Mouse (Mus musculus) forebrain, embryonic 11.5 days (tissue): ENCODE measurements around the gene Stard10. TPM values are rescaled to one million over a fixed set of nuclear protein-coding genes. Genes with fewer than 3 reads are reported as not detected.

ENCODE experiments used
- ATAC-seq: fragments of 200-750 bp; cut with Nextera tagmentation; replicated peaks from 2 replicates; pipeline ENCODE4 v1.8.0; 2017; ENCODE audit warnings: moderate TSS enrichment; ENCODE audit not compliant: low FRiP score
- DNase-seq: peaks from one replicate; pipeline ENCODE4 v3.0.0-alpha.2; 2017; ENCODE audit warnings: low spot score
- H3K27ac ChIP-seq: fragments of 300-500 bp; sonication (generic); 2 replicates; pipeline ENCODE4 v1.5.1; 2014; ENCODE audit warnings: low read depth, low read length
- H3K27me3 ChIP-seq: fragments of 300-500 bp; sonication (generic); 2 replicates; pipeline ENCODE4 v1.6.1; 2014; ENCODE audit warnings: mild to moderate bottlenecking, low read length, mixed read lengths; ENCODE audit not compliant: control insufficient read depth, insufficient read depth
- H3K36me3 ChIP-seq: fragments of 300-500 bp; sonication (generic); 2 replicates; pipeline ENCODE4 v1.6.1; 2014; ENCODE audit warnings: mild to moderate bottlenecking, low read length, moderate library complexity, mixed read lengths; ENCODE audit not compliant: control insufficient read depth, insufficient read depth
- H3K4me1 ChIP-seq: fragments of 300-500 bp; sonication (generic); replicated peaks from 2 replicates; pipeline ENCODE4 v1.6.1; 2014; ENCODE audit warnings: low read length, mixed read lengths; ENCODE audit not compliant: control insufficient read depth, insufficient read depth
- H3K4me2 ChIP-seq: fragments of 300-500 bp; sonication (generic); 2 replicates; pipeline ENCODE4 v1.6.1; 2014; ENCODE audit warnings: low read depth, mild to moderate bottlenecking, low read length, moderate library complexity, mixed read lengths; ENCODE audit not compliant: severe bottlenecking
- H3K4me3 ChIP-seq: fragments of 300-500 bp; sonication (generic); 2 replicates; pipeline ENCODE4 v1.5.1; 2014; ENCODE audit warnings: low read depth, low read length
- H3K9ac ChIP-seq: fragments of 300-500 bp; sonication (generic); 2 replicates; pipeline ENCODE4 v1.6.1; 2014; ENCODE audit warnings: low read length
- H3K9me3 ChIP-seq: fragments of 300-500 bp; sonication (generic); 2 replicates; pipeline ENCODE4 v1.6.1; 2016; ENCODE audit warnings: low read length, mixed read lengths; ENCODE audit not compliant: control insufficient read depth
- WGBS: fragments of 180-500 bp; shearing (Covaris S2); extraction: QIAGEN DNeasy Blood & Tissue Kit; methylation state at CpG from one replicate; pipeline ENCODE4 v1.1.7; 2014; 5-methylcytosine and 5-hydroxymethylcytosine counted together
- polyA plus RNA-seq: library from polyadenylated mRNA; unstranded; fragments of >200 nt; fragmentation: Nextera tagmentation; extraction: Ambion mirVana; gene quantifications from 2 replicates; pipeline ENCODE4 v1.2.1, GENCODE M21; 2014

Stard10 gene
- polyA plus RNA-seq, 1 experiment from 2014 or later, result 6.3 TPM

DNA sequence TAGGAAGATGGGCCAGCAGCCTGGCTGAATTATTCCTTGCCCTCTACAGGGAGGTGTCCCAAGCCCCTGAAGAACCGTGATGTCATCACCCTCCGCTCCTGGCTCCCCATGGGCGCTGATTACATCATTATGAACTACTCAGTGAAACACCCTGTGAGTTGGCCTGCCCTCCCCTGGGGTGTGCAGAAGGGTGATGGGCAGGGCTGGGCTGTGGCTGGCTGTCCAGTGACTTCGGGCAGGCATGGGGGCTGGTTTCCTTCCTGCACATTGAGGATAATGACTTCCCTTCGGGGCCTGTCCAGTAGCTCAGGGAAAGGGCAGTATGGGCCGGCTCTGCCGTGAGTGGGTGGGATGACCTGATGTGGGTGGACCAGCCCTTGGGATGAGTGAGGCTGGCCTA lies 26.2 kb downstream of the Stard10 start:
- Histone ChIP-seq H3K36me3 (no peaks in the 10 kb centered on the region), H3K27ac (no peak overlapping the region), H3K9me3 (no peaks in the 10 kb centered on the region), H3K4me3 (no peak overlapping the region), H3K4me2 (no peak overlapping the region), H3K9ac (no peak overlapping the region), H3K27me3 (no peaks in the 10 kb centered on the region), H3K4me1 (peaks cover 7% of the 10 kb centered on the region; the same call in 1 of the 2 replicates)
- 83% methylated on average over 7 of the region's 7 CpGs for WGBS
- DNase-seq, result no peak
- no peak for ATAC-seq

DNA sequence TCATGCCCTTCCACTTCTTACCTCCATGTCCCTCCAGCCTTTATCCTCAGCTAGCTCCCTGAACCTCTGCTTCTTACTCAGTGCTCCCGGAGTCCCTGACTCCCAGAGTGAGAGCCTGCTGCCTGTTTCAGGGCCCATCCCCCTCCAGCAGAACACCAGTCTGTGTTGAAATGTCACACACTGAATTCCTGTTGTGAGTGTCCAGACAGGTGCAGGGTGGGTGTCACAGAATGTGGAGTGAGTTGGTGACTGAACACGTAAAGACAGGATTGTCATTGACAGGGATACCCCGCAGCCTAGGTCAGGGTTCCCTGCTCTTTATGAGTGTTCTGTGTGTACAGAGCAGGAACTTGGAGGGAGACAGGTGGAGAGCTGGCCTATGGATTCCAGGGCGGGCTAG lies 28.0 kb downstream of the Stard10 start:
- no peak overlapping the region for H3K27ac ChIP-seq
- ATAC-seq, result no peak

DNA sequence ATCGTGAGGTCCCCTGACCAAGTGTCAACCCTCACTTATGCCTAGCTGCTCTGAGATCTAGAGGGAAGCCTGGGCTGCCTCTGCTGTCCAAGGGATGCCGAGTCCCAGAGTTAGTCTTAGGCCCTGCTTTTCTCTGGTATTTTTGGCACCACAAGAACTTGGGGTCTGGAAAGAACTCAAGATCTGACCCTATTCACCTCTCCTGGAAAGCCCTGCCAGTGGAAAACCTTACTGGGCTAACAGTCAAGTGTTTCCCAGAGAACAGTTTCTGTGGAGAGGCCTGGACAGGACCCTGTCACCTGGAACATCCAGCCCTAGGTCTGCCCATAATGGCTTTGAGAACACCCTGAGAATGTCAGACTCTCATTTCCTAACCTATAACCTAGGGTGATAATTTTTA lies 30.1 kb downstream of the Stard10 start:
- DNase-seq (no peak), ATAC-seq (no peak)
- no peak overlapping the region for H3K4me3 ChIP-seq
- H3K4me2 ChIP-seq, result no peak overlapping the region
- WGBS, result 71% methylated on average over 2 of the region's 2 CpGs
- no peaks in the 10 kb centered on the region for H3K9me3 ChIP-seq
- peaks cover 11% of the 10 kb centered on the region; the same call in 1 of the 2 replicates for H3K4me1 ChIP-seq
- no peak overlapping the region for H3K9ac ChIP-seq
- no peak overlapping the region for H3K27ac ChIP-seq
- H3K36me3 ChIP-seq, result no peaks in the 10 kb centered on the region
- peaks cover 8% of the 10 kb centered on the region for H3K27me3 ChIP-seq

More for the DNA sequence above, 28.0 kb downstream of the Stard10 start:
- no peak overlapping the region for H3K4me3 ChIP-seq
- no peak overlapping the region for H3K4me2 ChIP-seq
- H3K36me3 ChIP-seq, result no peaks in the 10 kb centered on the region
- peaks cover 8% of the 10 kb centered on the region for H3K27me3 ChIP-seq
- no peaks in the 10 kb centered on the region for H3K9me3 ChIP-seq
- peaks cover 11% of the 10 kb centered on the region; the same call in 1 of the 2 replicates for H3K4me1 ChIP-seq
- 78% methylated on average over 4 of the region's 4 CpGs for WGBS
- no peak overlapping the region for H3K9ac ChIP-seq
- no peak for DNase-seq

DNA sequence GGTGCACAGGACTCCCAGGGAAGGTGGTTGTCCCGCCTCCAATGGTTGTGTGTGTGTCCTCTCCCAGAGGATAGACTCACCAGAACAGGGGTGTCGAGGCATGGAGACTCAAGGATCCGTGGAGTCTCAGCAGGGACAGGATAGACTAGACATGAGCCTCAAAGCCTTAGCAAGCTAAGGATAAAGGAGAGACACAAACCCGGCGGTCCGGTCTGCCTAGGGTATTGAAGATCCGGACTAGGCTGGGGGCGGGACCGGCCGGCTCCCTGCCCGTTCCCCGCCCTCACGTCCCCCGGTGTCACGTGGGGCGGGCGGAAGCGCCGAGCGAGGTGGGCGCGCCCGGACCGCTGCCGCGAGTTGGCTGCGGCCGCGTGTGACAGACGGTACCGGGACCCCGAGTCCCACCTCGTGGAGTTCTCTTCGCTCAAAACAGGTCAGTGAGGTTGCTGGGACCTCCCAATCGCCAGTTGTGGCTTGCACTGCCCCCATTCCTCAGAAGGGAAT lies 30.9 kb downstream of the Stard10 start, which contains the start of gene Arap1:
Gene Arap1 (plus strand): TSS at position 301 of the 504 bp plus-strand sequence.
- WGBS, result under 1% methylated on average over 35 of the region's 35 CpGs
- H3K27ac ChIP-seq, result no peak within 1 kb of the TSS

DNA sequence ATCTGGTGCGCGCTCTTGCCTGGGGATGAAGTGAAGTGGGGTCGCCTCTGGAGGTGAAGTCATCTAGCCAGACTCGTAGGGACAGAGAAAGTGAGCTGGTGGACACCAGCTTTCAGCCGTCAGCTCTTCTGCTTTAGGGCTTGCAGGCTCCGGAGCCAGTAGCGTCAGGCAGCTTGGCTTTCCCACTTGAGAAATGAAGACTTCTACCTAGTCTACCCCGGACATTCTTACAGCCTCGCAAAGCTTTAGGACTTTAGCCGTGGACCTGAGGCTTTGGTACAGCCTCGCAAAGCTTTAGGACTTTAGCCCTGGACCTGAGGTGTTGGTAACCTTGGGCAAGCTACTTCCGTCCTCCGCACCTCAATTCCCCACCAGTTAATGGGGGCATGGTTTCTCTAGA lies 31.4 kb downstream of the Stard10 start:
- Histone ChIP-seq H3K27me3 (peaks cover 8% of the 10 kb centered on the region), H3K4me1 (peaks cover 11% of the 10 kb centered on the region; the same call in 1 of the 2 replicates), H3K9ac (peak overlapping the region; percentile 61), H3K36me3 (no peaks in the 10 kb centered on the region), H3K27ac (no peak overlapping the region), H3K4me2 (peak overlapping the region; percentile 96), H3K4me3 (peak overlapping the region; percentile 51), H3K9me3 (no peaks in the 10 kb centered on the region)
- ATAC-seq, result no peak
- 3% methylated on average over 13 of the region's 13 CpGs for WGBS
- no peak for DNase-seq

More for the DNA sequence above, 30.9 kb downstream of the Stard10 start, which contains the start of gene Arap1:
- H3K9ac ChIP-seq, result peak within 1 kb of the TSS; percentile 61
- ATAC-seq (peak; percentile 72), DNase-seq (peak; percentile 76)
- H3K4me2 ChIP-seq, result peak within 1 kb of the TSS; percentile 96
- H3K4me3 ChIP-seq, result peak within 1 kb of the TSS; percentile 51
- no peaks in the 10 kb centered on the region for H3K9me3 ChIP-seq
- H3K36me3 ChIP-seq, result no peaks in the 10 kb centered on the region
- H3K4me1 ChIP-seq, result peaks cover 11% of the 10 kb centered on the region; the same call in 1 of the 2 replicates
- H3K27me3 ChIP-seq, result peaks cover 8% of the 10 kb centered on the region

DNA sequence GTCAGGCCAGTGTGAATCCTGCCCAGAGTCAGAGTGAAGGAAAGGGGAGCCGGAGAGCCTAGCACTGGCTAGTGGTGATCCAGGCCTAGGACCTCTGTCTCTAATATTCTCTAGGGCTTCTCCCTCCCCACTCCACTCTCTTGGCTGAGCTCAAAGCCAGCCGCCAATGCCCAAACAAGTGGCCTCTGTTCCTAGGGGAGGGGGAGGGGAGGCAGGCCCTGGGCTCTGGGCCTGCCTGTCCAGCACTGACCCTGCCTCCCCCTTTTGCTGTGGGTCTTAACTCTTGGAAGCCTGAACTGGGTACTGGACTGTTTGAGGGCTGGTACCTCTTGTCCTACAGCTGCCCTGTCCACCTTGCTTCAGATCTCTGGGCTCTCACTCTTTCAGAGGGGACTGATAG lies 33.0 kb downstream of the Stard10 start:
- Histone ChIP-seq H3K4me3 (no peak overlapping the region), H3K27me3 (peaks cover 8% of the 10 kb centered on the region), H3K9me3 (no peaks in the 10 kb centered on the region), H3K27ac (no peak overlapping the region), H3K4me2 (no peak overlapping the region), H3K36me3 (no peaks in the 10 kb centered on the region), H3K9ac (no peak overlapping the region), H3K4me1 (peaks cover 11% of the 10 kb centered on the region; the same call in 1 of the 2 replicates)
- no peak for ATAC-seq
- no peak for DNase-seq
- WGBS, result 30% methylated on average over 2 of the region's 2 CpGs

DNA sequence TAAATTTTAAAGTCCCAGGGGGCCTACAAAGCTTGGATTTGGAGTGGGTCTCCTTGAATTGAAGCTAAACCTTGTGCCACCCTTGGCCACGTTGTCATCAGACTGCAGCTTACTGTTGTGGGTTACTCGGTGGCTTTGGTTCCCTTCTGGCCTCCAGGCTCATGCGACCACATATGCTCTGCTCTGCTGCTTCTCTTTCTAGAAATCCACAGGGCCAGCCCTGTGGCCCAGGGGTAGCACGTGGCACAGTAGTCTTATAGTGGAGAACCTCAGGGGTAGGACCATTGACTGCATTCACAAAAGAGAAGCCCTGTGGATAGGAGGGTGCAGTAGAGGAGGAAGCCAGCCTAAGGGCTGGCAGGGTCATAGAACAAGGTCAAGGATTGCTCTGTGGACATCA lies 35.5 kb downstream of the Stard10 start:
- 89% methylated on average over 4 of the region's 4 CpGs for WGBS
- Histone ChIP-seq H3K9ac (no peak overlapping the region), H3K27ac (no peak overlapping the region), H3K36me3 (no peaks in the 10 kb centered on the region), H3K4me2 (no peak overlapping the region), H3K9me3 (no peaks in the 10 kb centered on the region), H3K27me3 (peaks cover 8% of the 10 kb centered on the region), H3K4me1 (peaks cover 9% of the 10 kb centered on the region; the same call in 1 of the 2 replicates), H3K4me3 (no peak overlapping the region)
- ATAC-seq (no peak), DNase-seq (no peak)

DNA sequence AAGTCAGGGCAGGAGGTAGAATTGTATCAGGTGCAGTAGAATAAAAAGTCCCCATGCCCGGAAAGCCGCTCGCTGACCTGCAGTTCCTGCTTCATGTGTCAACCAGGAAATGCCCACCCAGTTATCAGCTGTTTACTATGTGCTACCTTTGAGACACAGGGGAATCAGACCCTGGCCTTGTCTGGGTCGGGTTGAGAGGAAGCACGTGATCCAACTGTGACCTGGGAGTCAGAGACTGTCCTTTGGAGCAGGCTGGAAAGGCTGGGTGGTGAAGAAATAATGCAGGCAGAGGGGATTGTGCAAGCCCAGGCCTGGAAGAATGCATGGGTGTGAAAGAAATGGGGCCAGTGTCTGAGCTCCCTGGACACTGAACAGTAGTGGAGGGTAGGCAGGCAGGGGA lies 37.5 kb downstream of the Stard10 start:
- Histone ChIP-seq H3K9me3 (no peaks in the 10 kb centered on the region), H3K27me3 (no peaks in the 10 kb centered on the region), H3K4me1 (no peaks in the 10 kb centered on the region), H3K27ac (no peak overlapping the region), H3K4me3 (no peak overlapping the region), H3K36me3 (no peaks in the 10 kb centered on the region), H3K4me2 (no peak overlapping the region), H3K9ac (no peak overlapping the region)
- ATAC-seq (no peak), DNase-seq (no peak)
- WGBS, result 81% methylated on average over 5 of the region's 5 CpGs

DNA sequence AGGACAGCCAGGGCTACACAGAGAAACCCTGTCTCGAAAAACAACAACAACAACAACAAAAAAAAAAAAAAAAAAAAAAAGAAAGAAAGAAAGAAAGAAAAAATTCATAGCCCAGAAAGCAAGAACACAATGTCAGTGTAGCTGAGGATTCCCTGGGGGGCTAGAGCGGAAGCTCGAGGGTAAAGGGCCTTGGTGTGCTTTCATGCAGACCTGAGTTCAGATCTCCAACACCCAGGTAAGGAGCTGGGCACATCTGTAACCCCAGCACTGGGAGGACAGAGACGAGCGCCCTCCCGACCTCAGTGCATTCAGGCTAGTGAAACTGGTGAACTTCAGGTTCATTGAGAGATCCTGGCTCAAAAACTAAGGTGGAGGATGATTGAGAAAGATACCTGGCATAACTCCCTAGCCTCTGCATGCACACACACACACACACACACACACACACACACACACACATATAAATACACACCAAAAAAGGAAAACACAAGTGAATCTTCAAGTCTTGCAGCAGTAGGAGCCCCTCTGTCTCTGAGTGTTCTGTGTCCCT lies 38.7 kb downstream of the Stard10 start:
- Histone ChIP-seq H3K4me2 (no peak overlapping the region), H3K4me1 (no peaks in the 10 kb centered on the region), H3K27me3 (no peaks in the 10 kb centered on the region), H3K9me3 (no peaks in the 10 kb centered on the region), H3K27ac (no peak overlapping the region), H3K36me3 (no peaks in the 10 kb centered on the region), H3K4me3 (no peak overlapping the region), H3K9ac (no peak overlapping the region)
- WGBS, result 90% methylated on average over 6 of the region's 6 CpGs
- ATAC-seq, result no peak
- DNase-seq, result no peak
